Mouse (Mus musculus) right cerebral cortex, postnatal 25 days (tissue): Measurements from ENCODE around the gene Snx15.

ENCODE experiments used
- DNase-seq: peaks from one replicate; pipeline ENCODE4 v3.0.0; 2022

Snx15 gene

GRCm38 (mm10) chr19:6118677-6119185 lies 9.4 kb downstream of the Snx15 start:
- no peak for DNase-seq

- DNase-seq: peak; percentile 89
These were observed 10.0 kb downstream of the Snx15 start, which contains the start of gene Sac3d1 for GRCm38 (mm10) chr19:6117986-6118676. Gene Sac3d1, minus strand, starts transcription at chr19:6118650.

GRCm38 (mm10) chr19:6117346-6117985 lies 10.6 kb downstream of the Snx15 start:
- DNase-seq: no peak

GRCm38 (mm10) chr19:6116113-6116850 lies 11.8 kb downstream of the Snx15 start:
- DNase-seq: no peak

DNA sequence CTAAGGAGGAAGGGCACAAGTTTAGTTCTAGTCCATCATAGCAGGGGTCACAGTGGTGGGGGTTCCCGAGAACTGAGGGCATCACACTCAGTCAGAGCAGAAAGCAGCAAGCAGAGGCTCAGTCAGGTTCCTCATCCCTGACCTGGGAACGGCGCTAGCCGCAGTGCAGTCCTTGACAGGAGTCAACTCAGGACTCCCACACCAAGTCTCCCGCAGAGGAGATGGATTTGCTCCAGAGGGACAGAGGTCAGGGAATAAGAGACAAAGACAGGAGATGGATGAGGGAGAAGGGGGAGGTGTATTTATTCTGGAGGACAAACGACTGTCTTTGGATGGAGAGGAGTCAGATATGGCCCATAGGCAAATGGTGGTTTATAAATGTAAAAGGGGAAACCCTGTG lies 15.0 kb downstream of the Snx15 start:
- no peak for DNase-seq

DNA sequence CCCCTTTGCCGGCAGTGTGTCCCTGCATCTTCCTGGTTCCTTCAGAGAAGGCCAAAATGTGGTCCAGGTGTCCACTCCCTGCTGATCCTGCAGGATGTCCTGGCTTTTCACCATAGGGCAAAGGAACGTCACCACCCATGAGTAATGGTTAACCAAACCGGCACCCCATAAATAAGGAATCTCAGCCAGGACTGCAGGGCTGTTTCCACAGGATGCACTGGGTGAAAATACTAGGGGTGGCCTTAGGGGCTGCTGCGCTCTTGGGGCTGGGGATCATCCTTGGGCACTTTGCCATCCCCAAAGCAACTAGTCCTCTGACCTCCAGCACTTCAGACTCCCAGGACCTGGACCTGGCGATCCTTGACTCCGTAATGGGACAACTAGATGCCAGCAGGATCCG lies 22.5 kb downstream of the Snx15 start, which contains the start of gene Naaladl1:
Naaladl1 (plus strand) TSS at position 197 of the 400 bp plus-strand sequence.
- no peak for DNase-seq

- DNase-seq: no peak
These were observed 23.6 kb downstream of the Snx15 start for GRCm38 (mm10) chr19:6104476-6104875.

GRCm38 (mm10) chr19:6102169-6102853 lies 25.8 kb downstream of the Snx15 start:
- DNase-seq: no peak

- DNase-seq: no peak
These were observed 26.9 kb downstream of the Snx15 start for GRCm38 (mm10) chr19:6101186-6101585.

GRCm38 (mm10) chr19:6097847-6098246 lies 30.3 kb downstream of the Snx15 start:
- DNase-seq: no peak

GRCm38 (mm10) chr19:6094119-6094518 lies 34.0 kb downstream of the Snx15 start, which contains the start of gene AC131692.1:
Gene AC131692.1, plus strand, starts transcription at chr19:6094419.
- no peak for DNase-seq

- DNase-seq: no peak
These were observed 39.3 kb downstream of the Snx15 start for GRCm38 (mm10) chr19:6088841-6089240.

GRCm38 (mm10) chr19:6085417-6085879 lies 42.7 kb downstream of the Snx15 start:
- no peak for DNase-seq

GRCm38 (mm10) chr19:6084478-6085248 lies 43.4 kb downstream of the Snx15 start, which contains the start of the genes Zfpl1 and Cdca5:
Gene Zfpl1, minus strand, starts transcription at chr19:6084956.
Gene Cdca5, plus strand, starts transcription at chr19:6084983.
- peak; percentile 95 for DNase-seq

DNA sequence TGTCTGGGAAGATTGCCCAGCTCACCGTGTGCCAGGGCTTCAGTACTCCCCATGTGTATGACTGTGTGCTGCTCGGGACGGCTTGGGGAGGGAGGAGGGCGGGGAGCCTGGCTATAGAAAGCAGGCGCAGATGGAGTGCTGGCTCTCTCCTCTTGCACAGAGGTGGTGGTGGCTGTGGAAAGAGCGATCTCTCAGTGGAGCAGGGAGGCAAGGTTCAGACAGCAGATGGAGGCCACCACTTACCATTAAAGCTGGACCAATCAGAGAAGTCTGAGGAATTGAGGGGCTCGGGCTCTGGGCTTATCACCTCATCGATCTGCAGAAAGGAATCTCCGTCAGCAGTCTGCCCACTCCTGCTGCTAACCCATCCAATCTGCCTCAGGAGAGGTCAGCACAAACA lies 45.9 kb downstream of the Snx15 start, which contains the start of gene Gm28374:
Gm28374 (minus strand) TSS at position 101 of the 400 bp plus-strand sequence.
- DNase-seq: no peak

DNA sequence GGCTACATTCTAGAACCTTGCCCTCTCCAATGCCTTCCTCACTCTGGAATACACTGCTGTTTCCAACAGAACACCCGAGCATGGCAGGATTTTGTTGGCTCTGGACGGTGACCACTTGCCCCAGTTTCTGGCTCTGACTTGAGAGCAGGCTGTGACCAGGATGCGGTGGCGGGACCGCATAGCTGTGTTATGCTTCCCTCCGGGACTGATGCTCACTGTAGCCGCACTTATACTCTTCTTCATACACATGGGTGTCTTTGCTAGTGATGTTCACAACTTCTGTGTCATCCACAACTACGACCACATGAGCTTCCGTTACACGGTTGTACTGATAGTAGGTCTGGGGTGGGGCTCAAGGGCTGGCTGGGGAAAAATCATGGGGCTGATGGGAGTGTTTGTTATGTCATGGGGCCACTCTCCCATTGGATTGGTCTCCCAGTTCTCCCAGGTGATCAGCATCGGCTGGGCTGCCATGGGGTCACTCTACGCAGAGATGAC lies 48.1 kb downstream of the Snx15 start, which contains the start of gene Tmem262:
Tmem262 (plus strand) TSS at position 51 of the 498 bp plus-strand sequence.
- no peak for DNase-seq

- peak; percentile 86 for DNase-seq
These were observed 51.3 kb downstream of the Snx15 start, which contains the start of gene Vps51 for GRCm38 (mm10) chr19:6076564-6077393. Gene Vps51, minus strand, starts transcription at chr19:6077231.

DNA sequence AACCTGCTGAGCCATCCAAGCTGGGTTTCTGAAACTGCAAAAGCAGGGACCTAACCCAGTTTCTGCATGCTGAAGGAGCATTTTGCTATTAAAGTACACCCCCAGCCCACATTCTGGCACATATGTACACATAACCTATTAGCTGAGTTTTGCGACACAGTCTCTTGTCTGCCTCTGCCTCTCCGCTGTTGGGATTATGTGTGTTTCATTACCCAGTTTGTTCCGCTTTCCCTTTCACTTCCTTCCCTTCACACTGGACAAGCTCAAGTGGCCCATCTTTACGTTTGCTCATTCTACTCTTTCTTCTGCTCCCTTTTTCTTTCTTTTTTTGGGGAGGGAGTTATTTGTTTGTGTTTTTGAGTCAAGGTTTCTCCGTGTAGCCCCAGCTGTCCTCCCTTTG lies 54.2 kb downstream of the Snx15 start:
- no peak for DNase-seq

- DNase-seq: no peak
These were observed 56.8 kb downstream of the Snx15 start for GRCm38 (mm10) chr19:6071261-6071660.

GRCm38 (mm10) chr19:6070571-6071250 lies 57.4 kb downstream of the Snx15 start:
- DNase-seq: no peak
